Mouse (Mus musculus) adrenal gland (tissue): Measurements from ENCODE around the gene Scgb3a1.

Experiments
- intact Hi-C: fragments of 180-260 bp; cut with DNase I; formaldehyde crosslinking; loops from one replicate; pipeline ENCODE4 v1.15.1; 2025

The Scgb3a1 gene

GRCm38 (mm10) chr11:49658065-49658464, 5.3 kb upstream of the Scgb3a1 start:
- intact Hi-C loops: no loop called here

GRCm38 (mm10) chr11:49658791-49659469, 4.5 kb upstream of the Scgb3a1 start:
- intact Hi-C loops: no loop called here

DNA sequence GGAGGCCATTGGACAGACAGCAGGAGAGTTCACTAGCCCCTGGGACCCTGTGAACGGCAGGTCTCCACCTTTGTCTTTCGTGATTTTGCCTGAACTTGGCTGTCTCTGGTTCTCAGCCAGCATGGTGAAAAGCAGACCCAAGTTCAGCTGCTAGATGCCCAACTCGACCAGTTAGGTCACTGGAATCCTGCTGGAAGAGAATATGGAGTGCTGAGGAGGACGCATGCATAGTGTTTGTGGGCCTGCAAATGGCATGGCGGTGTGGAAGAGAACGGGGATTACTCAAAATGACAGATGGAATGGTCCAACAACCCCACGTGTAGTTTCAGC, 4.0 kb upstream of the Scgb3a1 start:
- intact Hi-C loops: no loop called here

DNA sequence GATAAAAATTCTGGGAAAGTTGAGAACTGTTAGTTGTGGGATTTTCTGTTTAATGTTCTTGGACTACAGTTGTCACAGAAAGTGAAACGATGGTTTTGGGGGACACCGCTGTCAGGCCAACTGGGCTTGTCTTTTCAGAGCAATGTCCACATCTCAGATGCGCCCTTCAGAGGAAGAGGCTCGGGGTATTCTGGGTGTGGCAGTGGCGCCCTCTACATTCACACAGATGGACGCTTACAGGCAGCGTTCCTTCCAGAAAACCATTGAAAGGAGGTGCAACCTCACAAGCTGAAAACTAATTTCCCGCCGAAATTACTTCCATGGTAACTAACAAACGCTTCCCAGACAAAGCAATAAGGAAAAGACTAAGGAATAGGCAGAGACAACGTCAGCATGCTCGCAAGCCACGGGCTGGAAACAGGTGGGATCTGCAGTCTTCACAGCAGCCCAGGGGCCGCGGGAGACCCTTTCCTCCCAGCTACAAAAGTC, 1.1 kb upstream of the Scgb3a1 start:
- intact Hi-C loops: no loop called here

DNA sequence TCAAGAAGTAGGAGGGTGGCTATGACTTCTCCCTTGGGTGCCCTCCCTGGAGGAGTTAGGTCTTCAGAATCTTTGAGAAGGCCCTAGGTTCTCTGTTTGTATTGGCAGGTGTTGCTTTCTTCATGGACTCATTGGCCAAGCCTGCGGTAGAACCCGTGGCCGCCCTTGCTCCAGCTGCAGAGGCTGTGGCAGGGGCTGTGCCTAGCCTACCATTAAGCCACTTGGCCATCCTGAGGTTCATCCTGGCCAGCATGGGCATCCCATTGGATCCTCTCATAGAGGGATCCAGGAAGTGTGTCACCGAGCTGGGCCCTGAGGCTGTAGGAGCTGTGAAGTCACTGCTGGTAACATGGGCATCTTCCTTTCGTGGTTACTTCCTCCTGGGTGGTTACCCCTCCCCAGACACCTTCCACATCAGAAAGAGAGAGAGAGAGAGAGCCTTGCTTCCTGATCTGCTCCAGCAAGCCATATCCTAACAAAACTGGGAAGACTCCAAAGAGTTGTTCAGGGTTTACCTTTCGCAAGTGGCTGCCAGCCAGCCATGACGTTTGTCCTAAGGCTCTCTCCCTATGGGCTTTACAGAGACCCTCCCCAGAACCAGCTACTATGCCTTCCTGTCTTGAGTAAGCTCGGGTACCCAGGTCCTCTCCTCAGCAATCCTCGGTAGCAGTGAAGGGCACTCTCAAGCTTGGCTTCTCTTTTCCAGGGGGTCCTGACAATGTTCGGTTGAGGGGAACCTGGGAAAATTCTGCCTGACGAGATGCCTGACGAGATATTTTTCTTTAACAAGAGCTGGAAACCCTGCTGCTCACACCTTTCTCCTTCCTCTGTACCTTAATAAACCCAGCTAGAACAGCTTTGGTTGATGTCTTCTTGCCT, 1.1 kb downstream of the Scgb3a1 start:
- intact Hi-C loops: no loop called here

- intact Hi-C loops: no loop called here
Measured at GRCm38 (mm10) chr11:49665462-49665861, 2.1 kb downstream of the Scgb3a1 start.

DNA sequence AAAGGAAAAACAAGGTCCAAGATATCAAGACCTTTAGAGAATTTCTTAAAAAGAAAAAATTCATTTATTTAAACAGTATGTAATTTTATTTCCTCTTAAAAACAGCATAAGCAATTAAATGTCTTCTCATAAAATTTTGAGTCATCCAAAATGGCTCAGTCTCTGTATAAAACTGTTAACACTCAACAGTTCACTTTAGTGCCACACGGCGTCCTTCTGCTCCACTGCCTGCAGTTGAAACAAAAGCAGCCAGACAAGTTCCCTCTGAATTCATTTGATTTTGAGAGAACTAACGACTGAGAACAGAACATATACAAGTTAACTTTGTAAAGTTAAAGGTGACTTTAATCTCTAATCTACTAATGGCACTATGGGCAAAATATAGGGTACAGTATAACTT, 10.0 kb downstream of the Scgb3a1 start:
- intact Hi-C loops: no loop called here

GRCm38 (mm10) chr11:49684237-49684973, 21.0 kb downstream of the Scgb3a1 start:
- intact Hi-C loops: no loop called here

DNA sequence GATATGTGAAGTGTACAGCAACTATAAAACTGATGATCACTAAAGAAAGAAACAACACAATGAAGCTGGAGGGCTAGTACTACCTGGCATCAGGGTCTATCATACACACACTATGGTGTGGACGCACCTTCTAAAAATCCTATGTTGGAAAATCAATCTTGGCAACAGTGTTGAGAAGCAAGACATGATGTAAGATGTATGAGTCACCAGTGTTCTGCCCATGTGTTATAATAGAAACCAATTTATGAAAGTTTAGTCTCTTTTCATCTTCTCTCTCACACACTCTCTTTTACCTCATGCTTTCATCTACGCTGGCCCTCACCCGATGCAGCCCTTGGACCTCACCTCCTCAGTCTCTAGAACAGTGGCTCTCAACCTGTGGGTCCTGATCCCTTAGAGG, 31.6 kb downstream of the Scgb3a1 start:
- intact Hi-C loops: no loop called here

DNA sequence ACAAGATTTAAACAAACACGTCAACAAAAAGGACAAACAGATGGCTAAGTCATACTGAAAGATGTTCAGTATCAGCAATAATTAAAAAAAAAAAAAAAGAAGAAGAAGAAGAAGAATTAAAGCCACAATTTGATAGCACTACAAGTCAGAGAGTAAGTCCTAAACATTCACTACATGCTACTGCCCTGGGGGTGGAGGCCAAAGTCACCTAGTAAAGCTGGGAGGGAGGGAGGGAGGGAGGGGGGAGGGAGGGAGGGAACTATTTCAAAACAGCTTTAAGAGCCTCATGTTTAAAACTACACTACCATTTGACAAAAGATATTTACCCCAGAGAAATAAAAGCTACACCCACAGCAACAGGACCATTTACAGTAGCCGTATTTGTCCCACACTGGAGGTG, 32.3 kb downstream of the Scgb3a1 start:
- intact Hi-C loops: no loop called here

- intact Hi-C loops: no loop called here
Measured at GRCm38 (mm10) chr11:49696472-49696871, 33.1 kb downstream of the Scgb3a1 start.

- intact Hi-C loops: no loop called here
Measured at GRCm38 (mm10) chr11:49697779-49698178, 34.4 kb downstream of the Scgb3a1 start.

GRCm38 (mm10) chr11:49699079-49699478, 35.7 kb downstream of the Scgb3a1 start:
- intact Hi-C loops: no loop called here

DNA sequence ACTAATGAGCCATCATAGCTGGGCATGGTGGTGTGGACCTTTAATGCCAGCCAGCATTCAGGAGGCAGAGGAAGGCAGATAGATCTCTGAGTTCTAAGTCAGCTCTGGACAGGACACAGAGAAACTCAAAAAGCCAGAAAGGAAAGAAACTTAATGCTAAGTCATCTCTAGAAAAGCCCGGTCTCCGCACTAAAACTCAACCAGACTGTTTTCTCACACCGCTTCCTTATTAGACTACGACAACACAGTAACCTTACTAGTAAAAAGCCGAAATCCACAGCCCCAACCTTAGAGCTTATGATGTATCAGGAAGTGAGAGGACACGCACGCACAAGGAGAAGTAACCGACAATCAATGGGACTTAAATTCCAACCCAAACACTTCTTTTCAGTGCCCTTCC, 38.6 kb downstream of the Scgb3a1 start:
- intact Hi-C loops: no loop called here

DNA sequence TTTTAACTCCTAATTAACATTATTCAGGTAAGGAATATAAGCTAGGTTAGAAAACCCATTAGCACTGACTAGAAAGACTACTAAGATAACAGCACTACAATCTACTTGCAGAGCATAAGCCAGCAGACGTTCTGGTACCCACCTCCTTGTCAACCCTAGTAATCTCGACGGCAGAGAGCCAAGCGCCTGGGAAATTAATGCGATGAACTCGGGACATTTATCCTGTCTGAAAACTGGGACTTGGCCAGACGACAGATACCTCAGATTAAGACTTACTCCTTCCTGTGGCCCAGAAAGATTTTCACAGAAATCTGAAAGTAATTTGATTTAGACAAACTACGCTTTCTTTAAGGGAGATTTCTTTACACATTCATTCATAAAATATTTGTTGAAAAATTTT, 41.4 kb downstream of the Scgb3a1 start:
- intact Hi-C loops: no loop called here

DNA sequence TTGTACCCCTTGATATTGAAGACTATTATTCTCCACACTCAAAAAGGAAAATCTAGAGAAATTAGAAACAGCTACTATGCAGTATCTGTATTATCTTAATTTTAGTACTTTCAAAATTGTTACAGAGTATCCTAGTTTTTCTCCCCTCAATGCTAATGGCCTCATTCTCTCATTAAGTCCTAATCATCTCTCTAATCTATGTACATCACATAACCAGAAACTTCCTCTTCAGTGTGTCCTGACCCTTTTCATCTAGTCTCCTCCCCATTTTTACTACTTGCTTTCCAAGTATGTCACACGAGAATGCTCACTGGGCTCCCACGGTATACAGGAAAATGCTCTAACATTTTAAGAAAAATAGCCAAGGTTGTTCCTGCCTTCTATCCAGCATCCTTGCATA, 44.4 kb downstream of the Scgb3a1 start:
- intact Hi-C loops: no loop called here

DNA sequence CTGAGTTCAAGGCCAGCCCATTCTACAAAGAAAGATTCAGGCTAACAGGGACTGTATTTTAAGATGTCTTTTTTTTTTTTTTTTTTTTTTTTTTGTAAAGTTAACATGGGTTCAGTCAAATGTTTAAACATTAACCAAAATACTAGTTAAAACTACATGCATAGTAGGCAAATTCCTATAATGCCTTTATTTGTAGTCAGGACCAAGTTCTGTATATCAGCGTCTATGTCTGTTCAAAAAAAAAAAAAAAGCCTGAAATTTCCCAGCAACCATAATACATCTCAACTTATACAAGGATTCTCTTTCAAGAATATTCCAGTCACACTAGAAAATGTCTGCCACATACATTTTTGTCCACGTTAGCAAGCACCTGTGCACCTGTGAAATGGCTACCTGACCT, 47.3 kb downstream of the Scgb3a1 start:
- intact Hi-C loops: loop anchor here (5.0 kb wide), 1 partner anchor 137 kb away; the partner anchor contains the start of gene Mapk9

GRCm38 (mm10) chr11:49711981-49712554, 48.7 kb downstream of the Scgb3a1 start:
- intact Hi-C loops: loop anchor here (5.0 kb wide), 1 partner anchor 135 kb away; the partner anchor contains the start of gene Mapk9

DNA sequence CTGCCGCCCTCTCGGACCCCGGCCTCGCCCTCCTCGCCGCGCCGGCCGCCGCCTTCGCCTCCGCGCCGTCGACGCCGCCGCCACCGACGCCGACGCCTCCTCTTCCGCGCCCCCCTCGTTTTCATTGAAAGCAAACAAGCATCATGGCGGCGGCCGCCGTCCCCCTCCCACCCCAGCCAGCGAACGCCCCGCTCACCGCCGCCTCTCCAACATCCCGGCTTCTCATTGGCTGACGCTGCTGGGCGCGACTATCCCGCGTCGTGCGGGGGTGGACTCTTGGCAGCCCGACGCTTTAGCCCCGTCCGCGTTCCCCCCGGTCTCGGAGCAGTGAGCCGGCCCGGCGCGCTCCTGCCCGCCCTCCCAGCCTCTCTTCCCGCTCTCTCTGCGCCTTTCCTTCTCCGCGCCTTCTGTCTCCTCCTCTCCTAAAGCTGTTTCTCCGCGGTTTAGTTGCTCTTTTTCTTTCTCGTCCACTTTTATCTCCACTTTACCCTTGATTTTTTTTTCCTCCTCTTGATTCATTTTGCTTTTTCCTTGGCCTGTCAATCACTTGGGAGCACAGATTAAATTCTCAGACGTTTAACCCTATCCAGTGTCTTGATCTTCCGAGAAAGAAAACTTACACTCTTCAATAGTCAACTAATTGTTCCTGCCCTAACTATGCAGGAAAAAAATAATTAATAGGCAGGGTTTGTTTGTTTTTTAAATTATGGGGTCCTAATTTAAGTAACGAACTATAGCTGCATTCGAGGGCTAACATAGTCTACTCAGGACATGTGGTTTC, 49.3 kb downstream of the Scgb3a1 start, which contains the start of gene Cnot6:
Cnot6 (minus strand) TSS at position 169 of the 781 bp plus-strand sequence.
- intact Hi-C loops: loop anchor here (5.0 kb wide), 1 partner anchor 135 kb away; the partner anchor contains the start of gene Mapk9
